In genomic region chr16:34036327-34037047, GRCm38 (mm10) we compare ENCODE assay signal across 10 mouse cellular contexts.
A peak's percentile ranks its signal among the peaks of the same experiment; 100 is the strongest.
DNase-seq lines count a peak whose midpoint lies in the region; ATAC-seq and TF ChIP-seq lines count a peak whose summit lies in the region.
"Had no signal": no experiment of that assay in that cellular context is flagged by ENCODE, and none has a peak within 500 bp of the region (broad histone marks: within the 10 kb centered on the region; RNA-seq: fewer than 3 reads in every experiment).

No protein-coding gene starts in this region.

- 0 out of 2 replicates have a peak overlapping the region, but pooled peaks have one; percentile 21 for H3K9ac ChIP-seq in heart, embryonic 14.5 days (ENCODE audit: low read length)
- H3K9ac ChIP-seq in embryonic facial prominence, embryonic 14.5 days (ENCODE audit: low read depth, low read length): no peak overlapping the region
- no peak overlapping the region for H3K9ac ChIP-seq in liver, embryonic 16.5 days (ENCODE audit: low read depth, low read length)

- peaks cover 65% of the 10 kb centered on the region for H3K36me3 ChIP-seq in heart, embryonic 14.5 days (ENCODE audit: control insufficient read depth, insufficient read depth, low read length)
- H3K36me3 ChIP-seq in G1E (replicated peaks): no peaks in the 10 kb centered on the region
- peaks cover 59% of the 10 kb centered on the region for H3K36me3 ChIP-seq in embryonic facial prominence, embryonic 14.5 days (ENCODE audit: control insufficient read depth, insufficient read depth, low read length)
- H3K36me3 ChIP-seq in liver, embryonic 16.5 days (ENCODE audit: control insufficient read depth, insufficient read depth): no peaks in the 10 kb centered on the region

- no peak for TF ChIP-seq CTCF in G1E (IDR thresholded peaks at IDR 0.05; ENCODE audit: low read depth, low read length)

- H3K4me2 ChIP-seq in heart, embryonic 14.5 days (ENCODE audit: low read length): no peak overlapping the region
- H3K4me2 ChIP-seq in embryonic facial prominence, embryonic 14.5 days (ENCODE audit: low read depth, low read length): no peak overlapping the region
- H3K4me2 ChIP-seq in liver, embryonic 16.5 days (ENCODE audit: low read depth, low read length): no peak overlapping the region

- intact Hi-C loops in left cerebral cortex, postnatal 36 days (cut with DNase I): no loop called here

- peaks cover 24 to 33% of the 10 kb centered on the region in 2 experiments for H3K4me1 ChIP-seq in heart, embryonic 14.5 days (ENCODE audit: control insufficient read depth in 2 of 2, insufficient read depth in 2 of 2, low read length in 2 of 2)
- H3K4me1 ChIP-seq in G1E (ENCODE audit: insufficient read depth, low read depth, low read length): peaks cover 91% of the 10 kb centered on the region
- no peaks in the 10 kb centered on the region for H3K4me1 ChIP-seq in embryonic facial prominence, embryonic 14.5 days (ENCODE audit: control insufficient read depth, insufficient read depth, low read length)
- H3K4me1 ChIP-seq in liver, embryonic 16.5 days (ENCODE audit: control insufficient read depth, low read depth, low read length): peaks cover 57% of the 10 kb centered on the region

- no peak for DNase-seq in heart, adult 18-20 months
- DNase-seq in G1E (ENCODE audit: low spot score): no peak
- DNase-seq in embryonic facial prominence, embryonic 14.5 days (ENCODE audit: low spot score): peak; percentile 13
- DNase-seq in embryo, embryonic 10.5 days (ENCODE audit: low spot score): no peak
- no peak for DNase-seq in left cerebral cortex, adult 11 months (ENCODE audit: low spot score)
- DNase-seq in left cerebral cortex, postnatal 36 days (ENCODE audit: low spot score in 2 of 2): no peak
- DNase-seq: right cerebral cortex, postnatal 25 days had no signal

- peak overlapping the region; percentile 5 to 68; a peak in 2 of 4 replicates for H3K27ac ChIP-seq in heart, embryonic 14.5 days (replicated peaks in 1 of 2; ENCODE audit: control insufficient read depth in 1 of 2, insufficient read depth in 1 of 2, low read depth in 2 of 2, low read length in 2 of 2)
- no peak overlapping the region for H3K27ac ChIP-seq in embryonic facial prominence, embryonic 14.5 days (replicated peaks; ENCODE audit: low read depth, low read length)
- H3K27ac ChIP-seq in liver, embryonic 16.5 days (ENCODE audit: low read length): peak overlapping the region; percentile 10

- no peaks in the 10 kb centered on the region for H3K27me3 ChIP-seq in heart, embryonic 14.5 days (ENCODE audit: control insufficient read depth, insufficient read depth, low read length)
- peaks cover 23% of the 10 kb centered on the region for H3K27me3 ChIP-seq in G1E (ENCODE audit: insufficient read depth, low read length)
- no peaks in the 10 kb centered on the region for H3K27me3 ChIP-seq in embryonic facial prominence, embryonic 14.5 days (replicated peaks; ENCODE audit: control insufficient read depth, insufficient read depth, low read length)
- H3K27me3 ChIP-seq in liver, embryonic 16.5 days (ENCODE audit: control insufficient read depth, insufficient read depth, low read depth, low read length): no peaks in the 10 kb centered on the region

- peak; percentile 26; the same call in 1 of the 2 replicates for ATAC-seq in heart, embryonic 14.5 days (ENCODE audit: insufficient number of reproducible peaks, insufficient read depth, low FRiP score, low read depth)
- ATAC-seq in G1E (ENCODE audit: extremely low read depth, insufficient number of reproducible peaks, low FRiP score, poor library complexity, severe bottlenecking): peak; percentile 38; the same call in 1 of the 2 replicates
- peak; percentile 30; the same call in 1 of the 2 replicates for ATAC-seq in embryonic facial prominence, embryonic 14.5 days (ENCODE audit: low read depth)
- ATAC-seq in liver, embryonic 16.5 days (ENCODE audit: low read depth): peak; percentile 68
- ATAC-seq: hindbrain, embryonic 16.5 days had no signal

- WGBS in heart, embryonic 14.5 days: 41% methylated on average over 10 of the region's 10 CpGs
- 61% methylated on average over 10 of the region's 10 CpGs for whole genome bisulfite sequencing in embryonic facial prominence, embryonic 14.5 days
- 20% methylated on average over 10 of the region's 10 CpGs for WGBS in liver, embryonic 16.5 days (ENCODE audit: insufficient replicate concordance)

- no peak overlapping the region for H3K4me3 ChIP-seq in heart, embryonic 14.5 days (ENCODE audit: control insufficient read depth in 1 of 2, insufficient read depth in 1 of 2, low read depth in 1 of 2, low read length in 2 of 2)
- no peak overlapping the region; the same call in 1 of the 2 replicates for H3K4me3 ChIP-seq in G1E (ENCODE audit: low read depth, low read length)
- H3K4me3 ChIP-seq in embryonic facial prominence, embryonic 14.5 days (ENCODE audit: low read depth, low read length): no peak overlapping the region
- no peak overlapping the region for H3K4me3 ChIP-seq in liver, embryonic 16.5 days (ENCODE audit: low read depth, low read length)

- H3K9me3 ChIP-seq in heart, embryonic 14.5 days (ENCODE audit: control insufficient read depth, low read length): no peaks in the 10 kb centered on the region
- H3K9me3 ChIP-seq in G1E (replicated peaks): no peaks in the 10 kb centered on the region
- no peaks in the 10 kb centered on the region for H3K9me3 ChIP-seq in embryonic facial prominence, embryonic 14.5 days (ENCODE audit: control insufficient read depth, low read length)
- no peaks in the 10 kb centered on the region for H3K9me3 ChIP-seq in liver, embryonic 16.5 days (replicated peaks; ENCODE audit: control insufficient read depth, low read length)
